Mouse (Mus musculus) erythroblast, embryonic 14.5 days (primary cell): ENCODE results near the gene Pafah1b1.

Source experiments
- GATA1 ChIP-seq: IDR thresholded peaks from 2 replicates; pipeline ENCODE4 v1.6.1; 2012; ENCODE audit warnings: low read length, inconsistent platforms, mixed read lengths
- TAL1 ChIP-seq: IDR thresholded peaks from 3 replicates; pipeline ENCODE4 v1.6.1; 2012; ENCODE audit warnings: low read length, inconsistent platforms, mixed read lengths

DNA sequence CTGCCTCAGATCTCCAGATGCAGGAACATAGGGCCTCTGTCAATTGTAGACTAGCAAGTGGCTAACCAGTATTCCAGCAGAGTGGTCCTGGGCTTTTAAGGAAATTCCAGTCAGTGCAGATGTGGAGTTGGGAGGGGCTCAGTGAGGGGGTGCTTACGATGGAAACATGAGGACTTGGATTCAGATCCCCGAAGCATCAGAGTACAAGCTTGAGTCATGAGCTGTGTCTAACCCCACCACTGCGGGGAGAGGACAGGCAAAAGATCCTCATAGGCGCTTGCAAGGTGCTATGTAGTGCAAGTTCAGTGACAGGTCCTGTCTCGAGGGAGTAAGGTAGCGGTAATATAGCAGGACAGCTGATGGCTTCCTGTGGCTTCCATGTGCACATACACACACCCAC is 62.2 kb downstream of the Pafah1b1 start:
- no peak for TF ChIP-seq GATA1
- TF ChIP-seq TAL1: no peak
